Mouse (Mus musculus): ENCODE data around the gene Gfpt2. TPM values are rescaled to one million over a fixed set of nuclear protein-coding genes. Genes with fewer than 3 reads are reported as not detected.

Gene Gfpt2
- polyA plus RNA-seq, 1 experiment from 2014 or later, result 7.0 TPM

GRCm38 (mm10) chr11:49837717-49838407 lies 43.9 kb downstream of the Gfpt2 start:
- 63% methylated on average over 13 of the region's 13 CpGs for WGBS
- H3K27me3 ChIP-seq (replicated peaks; ENCODE audit: control insufficient read depth, insufficient read depth, low read length), result no peaks in the 10 kb centered on the region
- no peak overlapping the region for H3K4me3 ChIP-seq (ENCODE audit: low read depth, low read length)
- DNase-seq (ENCODE audit: low spot score) (no peak), ATAC-seq (replicated peaks; ENCODE audit: low FRiP score, low TSS enrichment, low read depth) (no peak)
- H3K9me3 ChIP-seq (ENCODE audit: control insufficient read depth, low read length), result no peaks in the 10 kb centered on the region
- no peak overlapping the region for H3K4me2 ChIP-seq (ENCODE audit: low read length)
- no peaks in the 10 kb centered on the region for H3K4me1 ChIP-seq (replicated peaks; ENCODE audit: control insufficient read depth, insufficient read depth, low read length)
- H3K9ac ChIP-seq (ENCODE audit: low read length), result no peak overlapping the region
- H3K27ac ChIP-seq (ENCODE audit: low read depth), result no peak overlapping the region
- peaks cover 27% of the 10 kb centered on the region for H3K36me3 ChIP-seq (ENCODE audit: control insufficient read depth, insufficient read depth, low read length)

DNA sequence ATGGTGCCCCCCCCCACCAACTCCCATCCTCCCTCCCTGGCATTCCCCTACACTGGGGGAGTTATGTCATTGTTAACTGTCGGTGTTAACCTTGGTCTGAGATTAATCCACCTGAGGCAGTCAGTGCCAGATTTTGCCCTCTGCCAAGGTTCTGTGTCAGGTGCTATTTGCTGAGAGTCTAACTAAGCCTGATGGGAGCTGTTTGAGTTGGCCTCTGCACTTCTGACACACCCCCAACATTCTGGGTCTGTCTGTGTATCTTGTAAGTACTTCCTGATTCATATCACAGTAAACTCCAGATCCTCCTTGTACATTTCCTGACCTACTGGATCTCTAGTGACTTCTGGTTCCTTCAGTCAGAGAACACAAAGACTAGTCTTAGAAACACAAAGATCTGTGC lies 46.7 kb downstream of the Gfpt2 start:
- Histone ChIP-seq H3K4me1 (replicated peaks; ENCODE audit: control insufficient read depth, insufficient read depth, low read length) (no peaks in the 10 kb centered on the region), H3K27ac (ENCODE audit: low read depth) (no peak overlapping the region), H3K9me3 (ENCODE audit: control insufficient read depth, low read length) (no peaks in the 10 kb centered on the region), H3K36me3 (ENCODE audit: control insufficient read depth, insufficient read depth, low read length) (peaks cover 5% of the 10 kb centered on the region), H3K9ac (ENCODE audit: low read length) (no peak overlapping the region), H3K4me3 (ENCODE audit: low read depth, low read length) (no peak overlapping the region), H3K4me2 (ENCODE audit: low read length) (no peak overlapping the region), H3K27me3 (replicated peaks; ENCODE audit: control insufficient read depth, insufficient read depth, low read length) (no peaks in the 10 kb centered on the region)
- WGBS, result 75% methylated on average over 1 of the region's 1 CpGs
- 0 out of 2 replicates have a peak, but pooled peaks have one; percentile 47 for ATAC-seq (replicated peaks; ENCODE audit: low FRiP score, low TSS enrichment, low read depth)
- no peak for DNase-seq (ENCODE audit: low spot score)

DNA sequence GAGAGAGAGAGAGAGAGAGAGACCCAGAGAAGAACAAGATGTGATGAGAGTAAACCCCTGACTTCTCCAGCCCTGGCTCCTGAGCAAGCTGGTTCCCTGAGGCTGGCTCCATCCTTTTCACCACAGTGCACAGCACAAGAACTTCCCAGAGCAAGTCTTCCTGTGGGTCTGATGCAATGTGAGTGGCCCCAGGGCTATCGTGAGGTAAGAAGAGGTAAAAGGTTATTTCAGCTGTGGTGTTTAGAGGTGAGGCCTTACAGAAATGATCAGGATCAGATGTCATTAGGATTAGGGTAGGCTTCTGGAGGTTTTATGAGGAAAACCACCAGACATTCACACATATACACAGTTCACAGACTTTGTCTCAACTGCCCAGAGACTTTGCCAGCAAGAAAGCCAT lies 47.9 kb downstream of the Gfpt2 start:
- Histone ChIP-seq H3K9ac (ENCODE audit: low read length) (no peak overlapping the region), H3K4me2 (ENCODE audit: low read length) (no peak overlapping the region), H3K4me3 (ENCODE audit: low read depth, low read length) (no peak overlapping the region), H3K36me3 (ENCODE audit: control insufficient read depth, insufficient read depth, low read length) (no peaks in the 10 kb centered on the region), H3K9me3 (ENCODE audit: control insufficient read depth, low read length) (no peaks in the 10 kb centered on the region), H3K4me1 (replicated peaks; ENCODE audit: control insufficient read depth, insufficient read depth, low read length) (0 out of 2 replicates have a peak, but pooled peaks cover 3% of the 10 kb centered on the region), H3K27ac (ENCODE audit: low read depth) (no peak overlapping the region), H3K27me3 (replicated peaks; ENCODE audit: control insufficient read depth, insufficient read depth, low read length) (no peaks in the 10 kb centered on the region)
- ATAC-seq (replicated peaks; ENCODE audit: low FRiP score, low TSS enrichment, low read depth) (no peak), DNase-seq (ENCODE audit: low spot score) (no peak)
- 83% methylated on average over 1 of the region's 1 CpGs for WGBS

GRCm38 (mm10) chr11:49842718-49843117 lies 48.7 kb downstream of the Gfpt2 start:
- no peaks in the 10 kb centered on the region for H3K36me3 ChIP-seq (ENCODE audit: control insufficient read depth, insufficient read depth, low read length)
- H3K4me1 ChIP-seq (replicated peaks; ENCODE audit: control insufficient read depth, insufficient read depth, low read length), result peaks cover 8% of the 10 kb centered on the region
- H3K27me3 ChIP-seq (replicated peaks; ENCODE audit: control insufficient read depth, insufficient read depth, low read length), result no peaks in the 10 kb centered on the region
- H3K9me3 ChIP-seq (ENCODE audit: control insufficient read depth, low read length), result no peaks in the 10 kb centered on the region
- DNase-seq (ENCODE audit: low spot score), result no peak
- 38% methylated on average over 3 of the region's 3 CpGs for WGBS
- ATAC-seq (replicated peaks; ENCODE audit: low FRiP score, low TSS enrichment, low read depth), result no peak
- no peak overlapping the region for H3K4me2 ChIP-seq (ENCODE audit: low read length)
- H3K4me3 ChIP-seq (ENCODE audit: low read depth, low read length), result no peak overlapping the region
- no peak overlapping the region for H3K9ac ChIP-seq (ENCODE audit: low read length)
- H3K27ac ChIP-seq (ENCODE audit: low read depth), result no peak overlapping the region

- no peak for DNase-seq (ENCODE audit: low spot score)
- WGBS, result 91% methylated on average over 10 of the region's 10 CpGs
- Histone ChIP-seq H3K36me3 (ENCODE audit: control insufficient read depth, insufficient read depth, low read length) (no peaks in the 10 kb centered on the region), H3K9me3 (ENCODE audit: control insufficient read depth, low read length) (no peaks in the 10 kb centered on the region), H3K4me3 (ENCODE audit: low read depth, low read length) (no peak overlapping the region), H3K4me2 (ENCODE audit: low read length) (no peak overlapping the region), H3K9ac (ENCODE audit: low read length) (no peak overlapping the region), H3K4me1 (replicated peaks; ENCODE audit: control insufficient read depth, insufficient read depth, low read length) (peaks cover 19% of the 10 kb centered on the region), H3K27me3 (replicated peaks; ENCODE audit: control insufficient read depth, insufficient read depth, low read length) (no peaks in the 10 kb centered on the region), H3K27ac (ENCODE audit: low read depth) (no peak overlapping the region)
- ATAC-seq (replicated peaks; ENCODE audit: low FRiP score, low TSS enrichment, low read depth), result no peak
These were observed 50.3 kb downstream of the Gfpt2 start for GRCm38 (mm10) chr11:49844311-49844710.

- Histone ChIP-seq H3K27me3 (replicated peaks; ENCODE audit: control insufficient read depth, insufficient read depth, low read length) (no peaks in the 10 kb centered on the region), H3K9me3 (ENCODE audit: control insufficient read depth, low read length) (no peaks in the 10 kb centered on the region), H3K4me1 (replicated peaks; ENCODE audit: control insufficient read depth, insufficient read depth, low read length) (peaks cover 19% of the 10 kb centered on the region), H3K4me3 (ENCODE audit: low read depth, low read length) (no peak overlapping the region), H3K4me2 (ENCODE audit: low read length) (no peak overlapping the region), H3K36me3 (ENCODE audit: control insufficient read depth, insufficient read depth, low read length) (no peaks in the 10 kb centered on the region), H3K9ac (ENCODE audit: low read length) (no peak overlapping the region), H3K27ac (ENCODE audit: low read depth) (no peak overlapping the region)
- peak; percentile 75 for DNase-seq (ENCODE audit: low spot score)
- 43% methylated on average over 3 of the region's 3 CpGs for WGBS
- ATAC-seq (replicated peaks; ENCODE audit: low FRiP score, low TSS enrichment, low read depth), result no peak
These were observed 51.0 kb downstream of the Gfpt2 start for GRCm38 (mm10) chr11:49844969-49845368.

- no peak for DNase-seq (ENCODE audit: low spot score)
- WGBS, result 34% methylated on average over 11 of the region's 11 CpGs
- peak overlapping the region; percentile 56 for H3K4me2 ChIP-seq (ENCODE audit: low read length)
These were observed 52.0 kb downstream of the Gfpt2 start for GRCm38 (mm10) chr11:49845958-49846357.

GRCm38 (mm10) chr11:49846401-49847070 lies 52.6 kb downstream of the Gfpt2 start, which contains the start of gene Mapk9:
TSS of gene Mapk9 (plus strand) at chr11:49846751.
- ATAC-seq (replicated peaks; ENCODE audit: low FRiP score, low TSS enrichment, low read depth) (peak; percentile 99), DNase-seq (ENCODE audit: low spot score) (peak; percentile 97)
- peaks cover 19% of the 10 kb centered on the region for H3K4me1 ChIP-seq (replicated peaks; ENCODE audit: control insufficient read depth, insufficient read depth, low read length)
- no peaks in the 10 kb centered on the region for H3K36me3 ChIP-seq (ENCODE audit: control insufficient read depth, insufficient read depth, low read length)
- peak within 1 kb of the TSS; percentile 62 for H3K4me3 ChIP-seq (ENCODE audit: low read depth, low read length)
- WGBS, result under 1% methylated on average over 67 of the region's 68 CpGs
- no peaks in the 10 kb centered on the region for H3K9me3 ChIP-seq (ENCODE audit: control insufficient read depth, low read length)
- peak within 1 kb of the TSS; percentile 63; the same call in 1 of the 2 replicates for H3K27ac ChIP-seq (ENCODE audit: low read depth)
- no peaks in the 10 kb centered on the region for H3K27me3 ChIP-seq (replicated peaks; ENCODE audit: control insufficient read depth, insufficient read depth, low read length)
- peak within 1 kb of the TSS; percentile 78 for H3K9ac ChIP-seq (ENCODE audit: low read length)
- peak within 1 kb of the TSS; percentile 56 for H3K4me2 ChIP-seq (ENCODE audit: low read length)

More at GRCm38 (mm10) chr11:49845958-49846357, 52.0 kb downstream of the Gfpt2 start:
- Histone ChIP-seq H3K27ac (ENCODE audit: low read depth) (no peak overlapping the region), H3K9me3 (ENCODE audit: control insufficient read depth, low read length) (no peaks in the 10 kb centered on the region), H3K36me3 (ENCODE audit: control insufficient read depth, insufficient read depth, low read length) (no peaks in the 10 kb centered on the region), H3K4me3 (ENCODE audit: low read depth, low read length) (peak overlapping the region; percentile 62), H3K27me3 (replicated peaks; ENCODE audit: control insufficient read depth, insufficient read depth, low read length) (no peaks in the 10 kb centered on the region), H3K9ac (ENCODE audit: low read length) (peak overlapping the region; percentile 78), H3K4me1 (replicated peaks; ENCODE audit: control insufficient read depth, insufficient read depth, low read length) (peaks cover 19% of the 10 kb centered on the region)
- ATAC-seq (replicated peaks; ENCODE audit: low FRiP score, low TSS enrichment, low read depth), result peak; percentile 13
